Mouse (Mus musculus) lung, adult 2 months (tissue): ENCODE data around the gene Fam219b.

ENCODE experiments used
- CTCF ChIP-seq: fragments of 200-500 bp; IDR thresholded peaks from 2 replicates; pipeline ENCODE4 v1.5.1; 2011; ENCODE audit warnings: mild to moderate bottlenecking, low read length, control low read depth; ENCODE audit not compliant: insufficient read depth
- POLR2A ChIP-seq: fragments of 200-500 bp; IDR thresholded peaks from 2 replicates; pipeline ENCODE4 v1.6.1; 2011; ENCODE audit warnings: low read depth, mild to moderate bottlenecking, control low read depth, low read length, borderline replicate concordance; ENCODE audit errors: extremely low read depth

- TF ChIP-seq CTCF = no peak
- TF ChIP-seq POLR2A = no peak
Observed at GRCm38 (mm10) chr9:57531946-57532345, 5.4 kb upstream of the Fam219b start.
